In the genomic region with DNA sequence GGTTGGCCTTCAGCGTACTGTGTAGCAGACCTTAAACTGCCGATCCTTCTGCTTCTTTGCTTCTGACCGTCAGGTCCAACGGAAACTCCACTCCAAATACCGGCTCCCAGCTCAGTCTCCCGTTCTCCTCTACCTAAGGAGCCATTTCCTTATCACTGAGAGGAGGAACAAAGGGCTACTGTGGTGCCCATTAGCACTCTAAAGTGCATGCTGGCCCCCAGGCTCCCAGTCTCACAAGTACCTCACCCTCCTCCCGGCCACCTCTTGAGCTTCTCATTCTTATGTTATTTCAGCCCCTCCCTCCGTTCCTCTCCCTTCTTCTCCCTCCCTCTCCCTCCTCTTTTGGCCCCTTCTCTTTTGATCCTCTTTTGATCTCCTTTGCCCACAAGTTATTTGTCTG, we compare ENCODE assay signal across 13 mouse cellular contexts. TPM values are rescaled to one million over a fixed set of nuclear protein-coding genes. Genes with fewer than 3 reads are reported as not detected.
"Had no signal": no experiment of that assay in that cellular context is flagged by ENCODE, and none has a peak within 500 bp of the region (broad histone marks: within the 10 kb centered on the region; RNA-seq: fewer than 3 reads in every experiment).

No protein-coding gene starts in this region.

- ATAC-seq: liver, embryonic 12.5 days; lung, postnatal 0 days had no signal

- H3K4me3 ChIP-seq: kidney, embryonic 15.5 days; limb, embryonic 15.5 days; liver, embryonic 12.5 days; midbrain, embryonic 12.5 days; neural tube, embryonic 15.5 days had no signal

- H3K4me2 ChIP-seq: kidney, embryonic 15.5 days; limb, embryonic 15.5 days; liver, embryonic 12.5 days; midbrain, embryonic 12.5 days; neural tube, embryonic 15.5 days had no signal

- H3K27ac ChIP-seq: kidney, embryonic 15.5 days; limb, embryonic 15.5 days; liver, embryonic 12.5 days; midbrain, embryonic 12.5 days; neural tube, embryonic 15.5 days; stomach, postnatal 0 days had no signal

- H3K27me3 ChIP-seq: kidney, embryonic 15.5 days; limb, embryonic 15.5 days; midbrain, embryonic 12.5 days; neural tube, embryonic 15.5 days had no signal

- H3K36me3 ChIP-seq: kidney, embryonic 15.5 days; limb, embryonic 15.5 days; liver, embryonic 12.5 days; midbrain, embryonic 12.5 days; neural tube, embryonic 15.5 days had no signal

- H3K9ac ChIP-seq: kidney, embryonic 15.5 days; limb, embryonic 15.5 days; liver, embryonic 12.5 days; midbrain, embryonic 12.5 days; neural tube, embryonic 15.5 days had no signal

- H3K4me1 ChIP-seq: kidney, embryonic 15.5 days; limb, embryonic 15.5 days; midbrain, embryonic 12.5 days; neural tube, embryonic 15.5 days had no signal

- H3K9me3 ChIP-seq: kidney, embryonic 15.5 days; limb, embryonic 15.5 days; liver, embryonic 12.5 days; midbrain, embryonic 12.5 days; neural tube, embryonic 15.5 days had no signal

- DNase-seq: kidney, adult 2 months; kidney, postnatal 14 days; layer of hippocampus, postnatal 36 days; right cerebral cortex, adult 18-20 months; right cerebral cortex, postnatal 25 days; thymus, postnatal 36 days had no signal

RNA-seq across cellular contexts. Expression of a gene that starts 51.3 kb away (rescaled TPM):
- polyA plus RNA-seq: kidney, adult 2 months had no signal
